Mouse (Mus musculus) gastrocnemius, postnatal 36 days (tissue): Measurements from ENCODE around the gene Fez2. TPM values are rescaled to one million over a fixed set of nuclear protein-coding genes. Genes with fewer than 3 reads are reported as not detected.

Source experiments
- DNase-seq, 2 experiments: peaks; one replicate each; pipeline ENCODE4 v3.0.0; 2022
- intact Hi-C: fragments of 180-260 bp; cut with DNase I; formaldehyde crosslinking; loops from one replicate; pipeline ENCODE4 v1.15.1; 2025
- total RNA-seq, 2 experiments: library from RNA; stranded (reverse); gene quantifications; 2 replicates each; pipeline ENCODE4 v1.2.3; 2021

Gene Fez2
- total RNA-seq, 2 experiments from 2014 or later = 52.8 to 64.7 TPM

GRCm38 (mm10) chr17:78376587-78376986 lies 41.4 kb downstream of the Fez2 start:
- intact Hi-C loops = loop anchor here (5.0 kb wide), 1 partner anchor 41 kb away; the partner anchor contains the start of gene Fez2
- DNase-seq = no peak

- intact Hi-C loops = loop anchor here (5.0 kb wide), 2 partner anchors 43 to 177 kb away; partner anchors contain the start of gene Fez2
- DNase-seq = no peak
Observed at GRCm38 (mm10) chr17:78374756-78375155, 43.2 kb downstream of the Fez2 start.

- no peak for DNase-seq
- intact Hi-C loops = loop anchor here (5.0 kb wide), 1 partner anchor 177 kb away; no protein-coding TSS in a partner anchor
Observed at GRCm38 (mm10) chr17:78373849-78374248, 44.1 kb downstream of the Fez2 start.

GRCm38 (mm10) chr17:78373174-78373573 lies 44.8 kb downstream of the Fez2 start:
- intact Hi-C loops = loop anchor here (5.0 kb wide), 1 partner anchor 176 kb away; no protein-coding TSS in a partner anchor
- no peak for DNase-seq

- no peak for DNase-seq
- intact Hi-C loops = loop anchor here (5.0 kb wide), 1 partner anchor 173 kb away; no protein-coding TSS in a partner anchor
Observed at GRCm38 (mm10) chr17:78370445-78370844, 47.5 kb downstream of the Fez2 start.

GRCm38 (mm10) chr17:78368481-78368880 lies 49.5 kb downstream of the Fez2 start:
- intact Hi-C loops = no loop called here
- DNase-seq = no peak

GRCm38 (mm10) chr17:78366070-78366469 lies 51.9 kb downstream of the Fez2 start:
- no peak for DNase-seq
- intact Hi-C loops = no loop called here

GRCm38 (mm10) chr17:78364555-78365302 lies 53.2 kb downstream of the Fez2 start:
- no peak for DNase-seq
- intact Hi-C loops = no loop called here

- intact Hi-C loops = no loop called here
- DNase-seq = no peak
Observed at GRCm38 (mm10) chr17:78361939-78362728, 55.8 kb downstream of the Fez2 start.

- intact Hi-C loops = no loop called here
- no peak for DNase-seq
Observed at GRCm38 (mm10) chr17:78358251-78358726, 59.7 kb downstream of the Fez2 start.

GRCm38 (mm10) chr17:78357753-78358152 lies 60.2 kb downstream of the Fez2 start:
- intact Hi-C loops = no loop called here
- no peak for DNase-seq

GRCm38 (mm10) chr17:78355611-78356010 lies 62.3 kb downstream of the Fez2 start:
- intact Hi-C loops = no loop called here
- DNase-seq = no peak

- intact Hi-C loops = no loop called here
- DNase-seq = no peak
Observed at GRCm38 (mm10) chr17:78354871-78355270, 63.1 kb downstream of the Fez2 start.

- intact Hi-C loops = no loop called here
- DNase-seq = no peak
Observed at GRCm38 (mm10) chr17:78354411-78354810, 63.5 kb downstream of the Fez2 start.

- DNase-seq = no peak
- intact Hi-C loops = no loop called here
Observed at GRCm38 (mm10) chr17:78352500-78352855, 65.5 kb downstream of the Fez2 start.

- DNase-seq = no peak
- intact Hi-C loops = no loop called here
Observed at GRCm38 (mm10) chr17:78351676-78352499, 66.1 kb downstream of the Fez2 start.

- intact Hi-C loops = no loop called here
- no peak for DNase-seq
Observed at GRCm38 (mm10) chr17:78347111-78347801, 70.7 kb downstream of the Fez2 start.

GRCm38 (mm10) chr17:78343688-78344087 lies 74.3 kb downstream of the Fez2 start:
- no peak for DNase-seq
- intact Hi-C loops = no loop called here

- intact Hi-C loops = no loop called here
Observed at GRCm38 (mm10) chr17:78335250-78335649, 82.7 kb downstream of the Fez2 start.

GRCm38 (mm10) chr17:78333275-78333674 lies 84.7 kb downstream of the Fez2 start:
- intact Hi-C loops = no loop called here
- no peak for DNase-seq

More at GRCm38 (mm10) chr17:78335250-78335649, 82.7 kb downstream of the Fez2 start:
- no peak for DNase-seq
